Mouse (Mus musculus): Measurements from ENCODE around the gene Snx20. TPM values are rescaled to one million over a fixed set of nuclear protein-coding genes. Genes with fewer than 3 reads are reported as not detected.

Snx20 gene
- total RNA-seq, 1 experiment = 1.4 TPM

DNA sequence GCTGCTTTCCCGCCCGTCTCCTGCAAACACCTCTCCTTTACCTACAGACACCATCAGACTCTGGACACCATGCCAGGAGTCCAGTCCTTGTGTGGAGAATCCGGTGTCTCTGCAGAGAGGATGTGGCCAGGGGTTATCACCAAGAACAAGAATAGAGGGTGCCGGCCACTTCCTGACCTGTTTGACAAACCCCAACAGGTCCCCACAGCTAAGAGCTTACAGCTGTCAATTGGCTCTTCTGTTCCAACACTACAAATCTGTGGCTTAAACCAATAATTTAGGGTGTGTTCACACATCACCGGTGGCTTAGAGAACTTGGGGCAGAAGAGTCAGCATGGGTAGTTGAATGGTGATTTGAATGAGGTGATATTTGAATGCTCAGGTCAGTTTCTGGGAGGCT is 17.3 kb downstream of the Snx20 start:
- no peak for DNase-seq (ENCODE audit: low read depth, low spot score)
- H3K9me3 ChIP-seq (ENCODE audit: control insufficient read depth, insufficient read depth, low read depth, low read length) = no peaks in the 10 kb centered on the region
- no peaks in the 10 kb centered on the region for H3K4me1 ChIP-seq (ENCODE audit: control insufficient read depth in 2 of 2, insufficient read depth in 2 of 2, low read length in 2 of 2, poor library complexity in 1 of 2)
- no peak overlapping the region for H3K27ac ChIP-seq (ENCODE audit: insufficient read depth, low read depth, low read length, poor library complexity, severe bottlenecking)
- no peaks in the 10 kb centered on the region for H3K36me3 ChIP-seq (ENCODE audit: control insufficient read depth, insufficient read depth, low read length, poor library complexity, severe bottlenecking)
- no peak overlapping the region for H3K4me3 ChIP-seq (ENCODE audit: insufficient read depth in 1 of 2, low read depth in 1 of 2, low read length in 2 of 2, poor library complexity in 1 of 2, severe bottlenecking in 1 of 2)
- TF ChIP-seq CHD2 (IDR thresholded peaks at IDR 0.05; ENCODE audit: low read depth, low read length) (no peak), ZC3H11A (IDR thresholded peaks at IDR 0.05; ENCODE audit: borderline replicate concordance, low read depth, low read length) (no peak), MAFK (IDR thresholded peaks at IDR 0.05; ENCODE audit: insufficient read depth, low read depth, low read length) (no peak), ZNF384 (IDR thresholded peaks at IDR 0.05; ENCODE audit: low read depth, low read length) (no peak), HCFC1 (IDR thresholded peaks at IDR 0.05; ENCODE audit: borderline replicate concordance, insufficient read depth, low read length) (no peak)
- in situ Hi-C loops (cut with MboI; ENCODE audit: low sequenced_read_pairs in 2 of 2, unreplicated experiment in 2 of 2) = no loop called here
- H3K9ac ChIP-seq (ENCODE audit: insufficient read depth, low read depth, low read length, poor library complexity, severe bottlenecking) = no peak overlapping the region

GRCm38 (mm10) chr8:88614981-88615380 is 20.9 kb downstream of the Snx20 start:
- in situ Hi-C loops (cut with MboI; ENCODE audit: low sequenced_read_pairs in 2 of 2, unreplicated experiment in 2 of 2) = no loop called here
- no peak for DNase-seq (ENCODE audit: low read depth, low spot score)
- no peaks in the 10 kb centered on the region for H3K4me1 ChIP-seq (ENCODE audit: control insufficient read depth in 2 of 2, insufficient read depth in 2 of 2, low read length in 2 of 2, poor library complexity in 1 of 2)
- H3K9me3 ChIP-seq (ENCODE audit: control insufficient read depth, insufficient read depth, low read depth, low read length) = no peaks in the 10 kb centered on the region
- no peak for TF ChIP-seq HCFC1 (IDR thresholded peaks at IDR 0.05; ENCODE audit: borderline replicate concordance, insufficient read depth, low read length)
- TF ChIP-seq ZNF384 (IDR thresholded peaks at IDR 0.05; ENCODE audit: low read depth, low read length) = no peak
- no peak for TF ChIP-seq ZC3H11A (IDR thresholded peaks at IDR 0.05; ENCODE audit: borderline replicate concordance, low read depth, low read length)
- no peak for TF ChIP-seq MAFK (IDR thresholded peaks at IDR 0.05; ENCODE audit: insufficient read depth, low read depth, low read length)
- TF ChIP-seq CHD2 (IDR thresholded peaks at IDR 0.05; ENCODE audit: low read depth, low read length) = no peak
- no peak overlapping the region for H3K27ac ChIP-seq (ENCODE audit: insufficient read depth, low read depth, low read length, poor library complexity, severe bottlenecking)
- H3K9ac ChIP-seq (ENCODE audit: insufficient read depth, low read depth, low read length, poor library complexity, severe bottlenecking) = no peak overlapping the region
- no peak overlapping the region for H3K4me3 ChIP-seq (ENCODE audit: insufficient read depth in 1 of 2, low read depth in 1 of 2, low read length in 2 of 2, poor library complexity in 1 of 2, severe bottlenecking in 1 of 2)
- H3K36me3 ChIP-seq (ENCODE audit: control insufficient read depth, insufficient read depth, low read length, poor library complexity, severe bottlenecking) = no peaks in the 10 kb centered on the region

- Histone ChIP-seq H3K9me3 (ENCODE audit: control insufficient read depth, insufficient read depth, low read depth, low read length) (no peaks in the 10 kb centered on the region), H3K4me3 (ENCODE audit: insufficient read depth in 1 of 2, low read depth in 1 of 2, low read length in 2 of 2, poor library complexity in 1 of 2, severe bottlenecking in 1 of 2) (no peak overlapping the region), H3K36me3 (ENCODE audit: control insufficient read depth, insufficient read depth, low read length, poor library complexity, severe bottlenecking) (no peaks in the 10 kb centered on the region), H3K27ac (ENCODE audit: insufficient read depth, low read depth, low read length, poor library complexity, severe bottlenecking) (no peak overlapping the region), H3K9ac (ENCODE audit: insufficient read depth, low read depth, low read length, poor library complexity, severe bottlenecking) (no peak overlapping the region), H3K4me1 (ENCODE audit: control insufficient read depth in 2 of 2, insufficient read depth in 2 of 2, low read length in 2 of 2, poor library complexity in 1 of 2) (peaks cover 1 to 6% of the 10 kb centered on the region in 2 experiments; a peak in 1 of 4 replicates)
- in situ Hi-C loops (cut with MboI; ENCODE audit: low sequenced_read_pairs in 2 of 2, unreplicated experiment in 2 of 2) = no loop called here
- no peak for DNase-seq (ENCODE audit: low read depth, low spot score)
- TF ChIP-seq HCFC1 (IDR thresholded peaks at IDR 0.05; ENCODE audit: borderline replicate concordance, insufficient read depth, low read length) (no peak), ZNF384 (IDR thresholded peaks at IDR 0.05; ENCODE audit: low read depth, low read length) (no peak), MAFK (IDR thresholded peaks at IDR 0.05; ENCODE audit: insufficient read depth, low read depth, low read length) (no peak), CHD2 (IDR thresholded peaks at IDR 0.05; ENCODE audit: low read depth, low read length) (no peak), ZC3H11A (IDR thresholded peaks at IDR 0.05; ENCODE audit: borderline replicate concordance, low read depth, low read length) (no peak)
Observed at GRCm38 (mm10) chr8:88610271-88610670, 25.7 kb downstream of the Snx20 start.

- H3K4me1 ChIP-seq (ENCODE audit: control insufficient read depth in 2 of 2, insufficient read depth in 2 of 2, low read length in 2 of 2, poor library complexity in 1 of 2) = peaks cover 1 to 6% of the 10 kb centered on the region in 2 experiments; a peak in 1 of 4 replicates
- no peak overlapping the region for H3K27ac ChIP-seq (ENCODE audit: insufficient read depth, low read depth, low read length, poor library complexity, severe bottlenecking)
- H3K9me3 ChIP-seq (ENCODE audit: control insufficient read depth, insufficient read depth, low read depth, low read length) = no peaks in the 10 kb centered on the region
- no peak overlapping the region for H3K9ac ChIP-seq (ENCODE audit: insufficient read depth, low read depth, low read length, poor library complexity, severe bottlenecking)
- H3K36me3 ChIP-seq (ENCODE audit: control insufficient read depth, insufficient read depth, low read length, poor library complexity, severe bottlenecking) = no peaks in the 10 kb centered on the region
- in situ Hi-C loops (cut with MboI; ENCODE audit: low sequenced_read_pairs in 2 of 2, unreplicated experiment in 2 of 2) = no loop called here
- no peak for TF ChIP-seq HCFC1 (IDR thresholded peaks at IDR 0.05; ENCODE audit: borderline replicate concordance, insufficient read depth, low read length)
- no peak for TF ChIP-seq CHD2 (IDR thresholded peaks at IDR 0.05; ENCODE audit: low read depth, low read length)
- TF ChIP-seq MAFK (IDR thresholded peaks at IDR 0.05; ENCODE audit: insufficient read depth, low read depth, low read length) = no peak
- no peak for TF ChIP-seq ZNF384 (IDR thresholded peaks at IDR 0.05; ENCODE audit: low read depth, low read length)
- no peak overlapping the region; a peak in 1 of 4 replicates for H3K4me3 ChIP-seq (ENCODE audit: insufficient read depth in 1 of 2, low read depth in 1 of 2, low read length in 2 of 2, poor library complexity in 1 of 2, severe bottlenecking in 1 of 2)
- no peak for DNase-seq (ENCODE audit: low read depth, low spot score)
Observed at GRCm38 (mm10) chr8:88609036-88609435, 26.9 kb downstream of the Snx20 start.

Measured in ES-E14 (cell line).